Mouse (Mus musculus) hindbrain, embryonic 14.5 days (tissue): ENCODE data around the gene H2-Aa. TPM values are rescaled to one million over a fixed set of nuclear protein-coding genes. Genes with fewer than 3 reads are reported as not detected.

Experiments
- ATAC-seq: fragments of 200-750 bp; cut with Nextera tagmentation; 2 replicates; pipeline ENCODE4 v1.8.0; 2017; ENCODE audit warnings: moderate number of reproducible peaks, mild to moderate bottlenecking, moderate TSS enrichment, moderate library complexity; ENCODE audit not compliant: low FRiP score
- DNase-seq: peaks from one replicate; pipeline ENCODE4 v3.0.0-alpha.2; 2015; ENCODE audit warnings: low spot score
- H3K27ac ChIP-seq: fragments of 300-500 bp; sonication (generic); 2 replicates; pipeline ENCODE4 v1.5.1; 2014; ENCODE audit warnings: mild to moderate bottlenecking, moderate library complexity
- H3K27me3 ChIP-seq: fragments of 300-500 bp; sonication (generic); 2 replicates; pipeline ENCODE4 v1.6.1; 2014; ENCODE audit warnings: mild to moderate bottlenecking, low read length, mixed read lengths; ENCODE audit not compliant: control insufficient read depth, insufficient read depth
- H3K36me3 ChIP-seq: fragments of 300-500 bp; sonication (generic); replicated peaks from 2 replicates; pipeline ENCODE4 v1.6.1; 2014; ENCODE audit not compliant: control insufficient read depth, insufficient read depth
- H3K4me1 ChIP-seq: fragments of 300-500 bp; sonication (generic); replicated peaks from 2 replicates; pipeline ENCODE4 v1.6.1; 2014; ENCODE audit warnings: antibody characterized with exemption, low read length, mixed read lengths; ENCODE audit not compliant: control insufficient read depth, insufficient read depth
- H3K4me2 ChIP-seq: fragments of 300-500 bp; sonication (generic); replicated peaks from 2 replicates; pipeline ENCODE4 v1.6.1; 2014; ENCODE audit warnings: mild to moderate bottlenecking, moderate library complexity
- H3K4me3 ChIP-seq: fragments of 300-500 bp; sonication (generic); replicated peaks from 2 replicates; pipeline ENCODE4 v1.5.1; 2014; ENCODE audit warnings: mild to moderate bottlenecking, low read length
- H3K9ac ChIP-seq: fragments of 300-500 bp; sonication (generic); 2 replicates; pipeline ENCODE4 v1.6.1; 2014
- H3K9me3 ChIP-seq: fragments of 300-500 bp; sonication (generic); 2 replicates; pipeline ENCODE4 v1.6.1; 2016; ENCODE audit warnings: low read length; ENCODE audit not compliant: control insufficient read depth
- WGBS: fragments of 180-500 bp; shearing (Covaris S2); extraction: QIAGEN DNeasy Blood & Tissue Kit; methylation state at CpG from one replicate; pipeline ENCODE4 v1.1.7; 2014; 5-methylcytosine and 5-hydroxymethylcytosine counted together
- polyA plus RNA-seq: library from polyadenylated mRNA; unstranded; fragments of >200 nt; fragmentation: Nextera tagmentation; extraction: Ambion mirVana; gene quantifications from 2 replicates; pipeline ENCODE4 v1.2.1, GENCODE M21; 2014

The H2-Aa gene
- polyA plus RNA-seq, 1 experiment from 2014 or later = 0.58 TPM

DNA sequence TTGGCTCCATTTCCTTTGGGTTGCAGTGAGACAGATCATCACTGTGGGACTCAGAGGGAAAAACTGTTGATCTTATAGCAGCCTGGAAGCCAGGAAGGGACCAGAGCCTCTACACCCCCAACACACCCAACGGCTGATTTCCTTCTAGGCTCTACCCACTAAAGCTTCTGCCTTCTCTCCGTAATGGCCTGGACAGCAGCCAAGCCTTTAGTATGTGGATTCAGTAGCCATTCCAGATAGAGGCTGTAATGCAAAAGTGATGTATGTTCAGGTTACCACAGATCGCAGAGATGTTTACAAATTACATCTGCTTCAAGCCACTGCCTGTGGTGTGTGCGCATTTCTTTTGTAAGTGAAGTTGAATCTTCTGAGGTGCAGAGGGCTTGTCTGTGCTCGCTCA lies 27.1 kb downstream of the H2-Aa start:
- H3K36me3 ChIP-seq = no peaks in the 10 kb centered on the region
- ATAC-seq (no peak), DNase-seq (no peak)
- no peak overlapping the region for H3K4me3 ChIP-seq
- H3K4me2 ChIP-seq = no peak overlapping the region
- no peaks in the 10 kb centered on the region for H3K9me3 ChIP-seq
- peaks cover 22% of the 10 kb centered on the region for H3K4me1 ChIP-seq
- H3K9ac ChIP-seq = no peak overlapping the region
- H3K27me3 ChIP-seq = peaks cover 29% of the 10 kb centered on the region
- WGBS = 79% methylated on average over 5 of the region's 5 CpGs
- H3K27ac ChIP-seq = no peak overlapping the region

GRCm38 (mm10) chr17:34257594-34258375 lies 29.8 kb downstream of the H2-Aa start, which contains the start of gene H2-Ab1:
H2-Ab1 (plus strand) TSS chr17:34257689.
- H3K9me3 ChIP-seq = no peaks in the 10 kb centered on the region
- WGBS = 72% methylated on average over 11 of the region's 11 CpGs

GRCm38 (mm10) chr17:34256501-34256900 lies 31.1 kb downstream of the H2-Aa start:
- Histone ChIP-seq H3K4me3 (no peak overlapping the region), H3K36me3 (no peaks in the 10 kb centered on the region), H3K9ac (no peak overlapping the region), H3K27ac (no peak overlapping the region), H3K4me2 (no peak overlapping the region), H3K9me3 (no peaks in the 10 kb centered on the region), H3K27me3 (no peaks in the 10 kb centered on the region), H3K4me1 (no peaks in the 10 kb centered on the region)
- ATAC-seq = no peak
- 84% methylated on average over 5 of the region's 5 CpGs for WGBS
- no peak for DNase-seq

More at GRCm38 (mm10) chr17:34257594-34258375, 29.8 kb downstream of the H2-Aa start, which contains the start of gene H2-Ab1:
- H3K27ac ChIP-seq = no peak within 1 kb of the TSS
- no peaks in the 10 kb centered on the region for H3K4me1 ChIP-seq
- no peak within 1 kb of the TSS for H3K4me3 ChIP-seq
- ATAC-seq = no peak
- H3K36me3 ChIP-seq = no peaks in the 10 kb centered on the region
- H3K27me3 ChIP-seq = peaks cover 3% of the 10 kb centered on the region; the same call in 1 of the 2 replicates
- no peak within 1 kb of the TSS for H3K9ac ChIP-seq
- no peak within 1 kb of the TSS for H3K4me2 ChIP-seq
- DNase-seq = peak; percentile 86

- H3K4me3 ChIP-seq = no peak overlapping the region
- H3K4me1 ChIP-seq = no peaks in the 10 kb centered on the region
- no peak overlapping the region for H3K9ac ChIP-seq
- H3K27me3 ChIP-seq = no peaks in the 10 kb centered on the region
- no peak overlapping the region for H3K4me2 ChIP-seq
- DNase-seq = no peak
- no peak for ATAC-seq
- H3K36me3 ChIP-seq = no peaks in the 10 kb centered on the region
- 52% methylated on average over 4 of the region's 4 CpGs for WGBS
- H3K9me3 ChIP-seq = no peaks in the 10 kb centered on the region
- H3K27ac ChIP-seq = no peak overlapping the region
Observed at GRCm38 (mm10) chr17:34251666-34252065, 36.0 kb downstream of the H2-Aa start.

DNA sequence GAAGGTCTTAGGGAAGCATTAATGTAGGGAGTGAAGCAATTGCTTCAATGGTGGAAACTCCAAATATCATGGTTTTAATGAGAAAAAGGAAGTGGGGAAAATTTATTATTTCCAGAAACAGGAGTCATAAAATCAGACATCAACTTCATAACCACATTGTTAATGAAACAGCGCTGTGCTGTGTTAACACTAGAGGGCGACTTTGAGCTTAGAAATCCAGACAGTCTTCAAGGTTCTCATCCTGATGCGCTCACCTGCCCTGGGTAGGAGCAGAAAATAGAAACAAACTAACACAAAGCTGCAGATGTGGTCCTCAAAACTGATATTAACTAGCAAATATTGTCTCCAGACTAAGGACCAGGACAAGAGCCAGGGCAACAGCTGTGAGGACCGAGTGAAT lies 37.7 kb downstream of the H2-Aa start:
- 22% methylated on average over 4 of the region's 4 CpGs for WGBS
- H3K4me2 ChIP-seq = no peak overlapping the region
- ATAC-seq (no peak), DNase-seq (peak; percentile 75)
- no peak overlapping the region for H3K4me3 ChIP-seq
- H3K9me3 ChIP-seq = no peaks in the 10 kb centered on the region
- no peak overlapping the region for H3K27ac ChIP-seq
- no peaks in the 10 kb centered on the region for H3K4me1 ChIP-seq
- H3K9ac ChIP-seq = no peak overlapping the region
- H3K27me3 ChIP-seq = no peaks in the 10 kb centered on the region
- no peaks in the 10 kb centered on the region for H3K36me3 ChIP-seq

DNA sequence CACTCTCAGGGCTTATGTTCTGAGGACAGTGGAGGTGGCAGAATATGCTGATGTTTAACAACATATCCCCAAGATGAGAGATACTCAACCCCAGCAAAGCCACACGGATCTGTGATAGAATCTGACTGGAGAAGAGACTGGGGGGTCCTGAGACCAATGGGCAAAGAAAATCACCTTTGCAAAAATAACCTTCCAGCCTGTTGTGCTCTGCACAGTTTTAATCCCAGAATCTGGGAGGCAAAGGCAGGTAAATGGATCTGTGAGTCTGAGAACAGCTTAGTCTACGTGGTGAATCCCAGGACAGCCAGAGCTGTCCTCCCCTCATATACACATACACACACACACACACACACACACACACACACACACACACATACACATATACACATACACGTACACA lies 38.3 kb downstream of the H2-Aa start:
- Histone ChIP-seq H3K36me3 (no peaks in the 10 kb centered on the region), H3K27ac (no peak overlapping the region), H3K4me3 (no peak overlapping the region), H3K9ac (no peak overlapping the region), H3K4me1 (no peaks in the 10 kb centered on the region), H3K9me3 (no peaks in the 10 kb centered on the region), H3K27me3 (no peaks in the 10 kb centered on the region), H3K4me2 (no peak overlapping the region)
- DNase-seq = no peak
- ATAC-seq = no peak
- 55% methylated on average over 3 of the region's 3 CpGs for WGBS

GRCm38 (mm10) chr17:34248764-34249163 lies 38.9 kb downstream of the H2-Aa start:
- ATAC-seq (no peak), DNase-seq (no peak)
- H3K36me3 ChIP-seq = no peaks in the 10 kb centered on the region
- H3K9me3 ChIP-seq = no peaks in the 10 kb centered on the region
- no peaks in the 10 kb centered on the region for H3K27me3 ChIP-seq
- no peaks in the 10 kb centered on the region for H3K4me1 ChIP-seq
- H3K9ac ChIP-seq = no peak overlapping the region
- 80% methylated on average over 2 of the region's 2 CpGs for WGBS
- no peak overlapping the region for H3K4me2 ChIP-seq
- no peak overlapping the region for H3K27ac ChIP-seq
- no peak overlapping the region for H3K4me3 ChIP-seq

GRCm38 (mm10) chr17:34247047-34247446 lies 40.6 kb downstream of the H2-Aa start:
- Histone ChIP-seq H3K4me3 (no peak overlapping the region), H3K9me3 (no peaks in the 10 kb centered on the region), H3K27me3 (no peaks in the 10 kb centered on the region), H3K4me1 (no peaks in the 10 kb centered on the region), H3K27ac (no peak overlapping the region), H3K4me2 (no peak overlapping the region), H3K36me3 (no peaks in the 10 kb centered on the region), H3K9ac (no peak overlapping the region)
- DNase-seq (no peak), ATAC-seq (no peak)
- WGBS = 90% methylated on average over 3 of the region's 3 CpGs

GRCm38 (mm10) chr17:34244656-34245055 lies 43.0 kb downstream of the H2-Aa start:
- H3K9me3 ChIP-seq = 0 out of 2 replicates have a peak, but pooled peaks cover 2% of the 10 kb centered on the region
- H3K9ac ChIP-seq = no peak overlapping the region
- H3K4me1 ChIP-seq = no peaks in the 10 kb centered on the region
- H3K27me3 ChIP-seq = no peaks in the 10 kb centered on the region
- WGBS = 80% methylated on average over 4 of the region's 4 CpGs
- no peaks in the 10 kb centered on the region for H3K36me3 ChIP-seq
- ATAC-seq (no peak), DNase-seq (no peak)
- no peak overlapping the region for H3K4me3 ChIP-seq
- no peak overlapping the region for H3K4me2 ChIP-seq
- no peak overlapping the region for H3K27ac ChIP-seq
